Mouse (Mus musculus): ENCODE measurements around the gene Mpp3. TPM values are rescaled to one million over a fixed set of nuclear protein-coding genes. Genes with fewer than 3 reads are reported as not detected.

Gene Mpp3
- polyA plus RNA-seq, 1 experiment from 2014 or later, result 11.3 TPM

- Histone ChIP-seq H3K27ac (replicated peaks; ENCODE audit: low read depth, low read length) (no peak overlapping the region), H3K4me3 (ENCODE audit: low read depth, low read length) (no peak overlapping the region), H3K4me1 (ENCODE audit: control insufficient read depth, insufficient read depth, low read length) (peaks cover 6% of the 10 kb centered on the region; the same call in 1 of the 2 replicates), H3K9ac (ENCODE audit: low read length) (no peak overlapping the region), H3K9me3 (ENCODE audit: control insufficient read depth, low read length) (no peaks in the 10 kb centered on the region), H3K4me2 (ENCODE audit: low read depth, severe bottlenecking) (no peak overlapping the region), H3K36me3 (ENCODE audit: control insufficient read depth, insufficient read depth, low read length) (no peaks in the 10 kb centered on the region), H3K27me3 (ENCODE audit: control insufficient read depth, insufficient read depth, low read length) (no peaks in the 10 kb centered on the region)
- DNase-seq (ENCODE audit: low spot score), result no peak
- ATAC-seq (ENCODE audit: insufficient number of reproducible peaks, low FRiP score, low TSS enrichment, low read depth), result no peak
- WGBS, result 71% methylated on average over 4 of the region's 4 CpGs
Observed at GRCm38 (mm10) chr11:101953441-101953840, 74.8 kb downstream of the Mpp3 start.

- DNase-seq (ENCODE audit: low spot score), result no peak
- H3K27me3 ChIP-seq (ENCODE audit: control insufficient read depth, insufficient read depth, low read length), result no peaks in the 10 kb centered on the region
Observed at GRCm38 (mm10) chr11:101952541-101953341, 75.5 kb downstream of the Mpp3 start.

GRCm38 (mm10) chr11:101950021-101950420 is 78.2 kb downstream of the Mpp3 start:
- Histone ChIP-seq H3K27ac (replicated peaks; ENCODE audit: low read depth, low read length) (no peak overlapping the region), H3K27me3 (ENCODE audit: control insufficient read depth, insufficient read depth, low read length) (no peaks in the 10 kb centered on the region)

More at GRCm38 (mm10) chr11:101952541-101953341, 75.5 kb downstream of the Mpp3 start:
- no peaks in the 10 kb centered on the region for H3K36me3 ChIP-seq (ENCODE audit: control insufficient read depth, insufficient read depth, low read length)
- no peak overlapping the region for H3K9ac ChIP-seq (ENCODE audit: low read length)
- no peak overlapping the region for H3K4me2 ChIP-seq (ENCODE audit: low read depth, severe bottlenecking)
- no peak overlapping the region for H3K4me3 ChIP-seq (ENCODE audit: low read depth, low read length)
- WGBS, result 38% methylated on average over 24 of the region's 24 CpGs
- H3K9me3 ChIP-seq (ENCODE audit: control insufficient read depth, low read length), result no peaks in the 10 kb centered on the region
- peaks cover 6% of the 10 kb centered on the region; the same call in 1 of the 2 replicates for H3K4me1 ChIP-seq (ENCODE audit: control insufficient read depth, insufficient read depth, low read length)
- no peak for ATAC-seq (ENCODE audit: insufficient number of reproducible peaks, low FRiP score, low TSS enrichment, low read depth)
- no peak overlapping the region for H3K27ac ChIP-seq (replicated peaks; ENCODE audit: low read depth, low read length)

More at GRCm38 (mm10) chr11:101950021-101950420, 78.2 kb downstream of the Mpp3 start:
- DNase-seq (ENCODE audit: low spot score) (no peak), ATAC-seq (ENCODE audit: insufficient number of reproducible peaks, low FRiP score, low TSS enrichment, low read depth) (no peak)
- H3K9me3 ChIP-seq (ENCODE audit: control insufficient read depth, low read length), result no peaks in the 10 kb centered on the region
- H3K4me1 ChIP-seq (ENCODE audit: control insufficient read depth, insufficient read depth, low read length), result peaks cover 6% of the 10 kb centered on the region; the same call in 1 of the 2 replicates
- H3K4me3 ChIP-seq (ENCODE audit: low read depth, low read length), result no peak overlapping the region
- H3K36me3 ChIP-seq (ENCODE audit: control insufficient read depth, insufficient read depth, low read length), result no peaks in the 10 kb centered on the region
- H3K4me2 ChIP-seq (ENCODE audit: low read depth, severe bottlenecking), result no peak overlapping the region
- WGBS, result 91% methylated on average over 5 of the region's 5 CpGs
- no peak overlapping the region for H3K9ac ChIP-seq (ENCODE audit: low read length)

Other genes with a start within 250 kb of the Mpp3 start
- gene Etv4, start 243.1 kb downstream of the Mpp3 start, polyA plus RNA-seq (2014; fragmentation: Nextera tagmentation; extraction: Ambion mirVana), result 27.6 and 29.3 TPM in 2 replicates
- gene Meox1, start 134.1 kb downstream of the Mpp3 start, polyA plus RNA-seq (2014; fragmentation: Nextera tagmentation; extraction: Ambion mirVana), result 10.7 and 12.6 TPM in 2 replicates
- gene Sost, start 61.4 kb downstream of the Mpp3 start, polyA plus RNA-seq (2014; fragmentation: Nextera tagmentation; extraction: Ambion mirVana), result 0.41 and 0.43 TPM in 2 replicates
- gene Cfap97d1, start 44.2 kb downstream of the Mpp3 start, polyA plus RNA-seq (2014; fragmentation: Nextera tagmentation; extraction: Ambion mirVana), result not detected in 2 replicates
- 9.8 and 11.3 TPM in 2 replicates for gene Dusp3, start 41.4 kb downstream of the Mpp3 start, polyA plus RNA-seq (2014; fragmentation: Nextera tagmentation; extraction: Ambion mirVana)
- 0.35 and 0.47 TPM in 2 replicates for gene Cd300lg, start 13.0 kb upstream of the Mpp3 start, polyA plus RNA-seq (2014; fragmentation: Nextera tagmentation; extraction: Ambion mirVana)
- gene Mpp2, start 60.1 kb upstream of the Mpp3 start, polyA plus RNA-seq (2014; fragmentation: Nextera tagmentation; extraction: Ambion mirVana), result 9.1 and 10.7 TPM in 2 replicates
- not detected in 2 replicates for gene Ppy, start 72.9 kb upstream of the Mpp3 start, polyA plus RNA-seq (2014; fragmentation: Nextera tagmentation; extraction: Ambion mirVana)
- not detected in 2 replicates for gene Pyy, start 79.4 kb upstream of the Mpp3 start, polyA plus RNA-seq (2014; fragmentation: Nextera tagmentation; extraction: Ambion mirVana)
- gene Nags, start 117.1 kb upstream of the Mpp3 start, polyA plus RNA-seq (2014; fragmentation: Nextera tagmentation; extraction: Ambion mirVana), result 0.08 and 0.13 TPM in 2 replicates
- 39.3 and 41.2 TPM in 2 replicates for gene Tmem101, start 127.9 kb upstream of the Mpp3 start, polyA plus RNA-seq (2014; fragmentation: Nextera tagmentation; extraction: Ambion mirVana)
- 74.5 and 88.5 TPM in 2 replicates for gene Lsm12, start 156.8 kb upstream of the Mpp3 start, polyA plus RNA-seq (2014; fragmentation: Nextera tagmentation; extraction: Ambion mirVana)
- 39.8 and 41.9 TPM in 2 replicates for gene G6pc3, start 161.2 kb upstream of the Mpp3 start, polyA plus RNA-seq (2014; fragmentation: Nextera tagmentation; extraction: Ambion mirVana)
- 21.3 and 24.0 TPM in 2 replicates for gene Hdac5, start 201.7 kb upstream of the Mpp3 start, polyA plus RNA-seq (2014; fragmentation: Nextera tagmentation; extraction: Ambion mirVana)
- 26.9 and 27.8 TPM in 2 replicates for gene BC030867, start 220.4 kb upstream of the Mpp3 start, polyA plus RNA-seq (2014; fragmentation: Nextera tagmentation; extraction: Ambion mirVana)
- gene Asb16, start 240.3 kb upstream of the Mpp3 start, polyA plus RNA-seq (2014; fragmentation: Nextera tagmentation; extraction: Ambion mirVana), result 0.13 and 0.33 TPM in 2 replicates